Mouse (Mus musculus) CH12.LX (cell line): ENCODE measurements at regions not wholly inside any gene's neighbourhood (a gene's known extent, or its start where the extent isn't known, plus 50 kb on each side); places are given as distances from the start of the nearest gene placed in this dataset.

Source experiments
- DNase-seq: peaks from one replicate; pipeline ENCODE4 v3.0.0-alpha.2; 2013; ENCODE audit errors: extremely low read depth
- H3K27ac ChIP-seq: 2 replicates; pipeline ENCODE4 v1.5.1; 2012; ENCODE audit warnings: low read depth, mild to moderate bottlenecking, control low read depth, moderate library complexity; ENCODE audit not compliant: insufficient read depth
- H3K27me3 ChIP-seq: replicated peaks from 2 replicates; pipeline ENCODE3; 2012; ENCODE audit warnings: inconsistent platforms
- H3K36me3 ChIP-seq, 2 experiments: replicated peaks in 1 of 2; 2 replicates each; pipeline versions ENCODE3 to v1.6.1; 2012; ENCODE audit warnings: inconsistent platforms in 1 of 2, low read length in 1 of 2, mild to moderate bottlenecking in 1 of 2, mixed read lengths in 1 of 2, moderate library complexity in 1 of 2; ENCODE audit not compliant: control insufficient read depth in 1 of 2, insufficient read depth in 1 of 2
- H3K4me1 ChIP-seq, 2 experiments: 2 replicates each; pipeline ENCODE4 v1.6.1; 2012; ENCODE audit warnings: inconsistent platforms in 1 of 2, moderate library complexity in 1 of 2; ENCODE audit not compliant: insufficient read depth in 2 of 2, control insufficient read depth in 1 of 2
- H3K4me2 ChIP-seq: 2 replicates; pipeline ENCODE4 v1.6.1; 2012; ENCODE audit warnings: low read depth, mild to moderate bottlenecking, control low read depth; ENCODE audit not compliant: poor library complexity, insufficient read depth, severe bottlenecking
- H3K4me3 ChIP-seq, 3 experiments: fragments of 150-350 bp in 1 of 3; sonication (generic) in 1 of 3; replicated peaks in 1 of 3; 2 replicates each; pipeline versions ENCODE3 to v1.5.1; 2011 to 2012; ENCODE audit warnings: low read depth in 2 of 3, low read length in 2 of 3, mild to moderate bottlenecking in 2 of 3, moderate library complexity in 2 of 3, control low read depth in 1 of 3, improper control_type of control experiment in 1 of 3, inconsistent platforms in 1 of 3, mixed read lengths in 1 of 3; ENCODE audit not compliant: poor library complexity in 1 of 3
- H3K79me2 ChIP-seq: replicated peaks from 2 replicates; pipeline ENCODE4 v1.6.1; 2012; ENCODE audit warnings: mild to moderate bottlenecking, moderate library complexity; ENCODE audit not compliant: control insufficient read depth, poor library complexity, insufficient read depth, severe bottlenecking; ENCODE audit errors: extremely low read depth
- H3K9ac ChIP-seq: 2 replicates; pipeline ENCODE4 v1.6.1; 2012; ENCODE audit warnings: low read depth, mild to moderate bottlenecking, control low read depth, moderate library complexity; ENCODE audit not compliant: insufficient read depth
- H3K9me3 ChIP-seq: replicated peaks from 2 replicates; pipeline ENCODE3; 2012; ENCODE audit warnings: low read length, inconsistent platforms, mixed read lengths
- CHD2 ChIP-seq: IDR thresholded peaks from 2 replicates; pipeline ENCODE4 v1.6.1; 2011; ENCODE audit warnings: low read length, improper control_type of control experiment
- CTCF ChIP-seq, 2 experiments: IDR thresholded peaks in 1 of 2; conservative IDR thresholded peaks in 1 of 2; 2 replicates each; pipeline ENCODE4 v1.5.1; 2011 to 2012; ENCODE audit warnings: low read depth in 2 of 2, low read length in 2 of 2, improper control_type of control experiment in 1 of 2, inconsistent platforms in 1 of 2, mild to moderate bottlenecking in 1 of 2, moderate library complexity in 1 of 2
- ELF1 ChIP-seq: IDR thresholded peaks from 2 replicates; pipeline ENCODE4 v1.6.1; 2014; ENCODE audit warnings: low read depth, mild to moderate bottlenecking, inconsistent platforms, low read length, improper control_type of control experiment
- EP300 ChIP-seq: IDR thresholded peaks from 2 replicates; pipeline ENCODE4 v1.6.1; 2011; ENCODE audit warnings: low read length, improper control_type of control experiment
- GABPA ChIP-seq: IDR thresholded peaks from 2 replicates; pipeline ENCODE4 v1.6.1; 2012; ENCODE audit warnings: low read depth, low read length, improper control_type of control experiment, inconsistent platforms; ENCODE audit not compliant: insufficient replicate concordance
- JUN ChIP-seq: IDR thresholded peaks from 2 replicates; pipeline ENCODE4 v1.6.1; 2011; ENCODE audit warnings: low read depth, mild to moderate bottlenecking, low read length, improper control_type of control experiment, moderate library complexity; ENCODE audit not compliant: insufficient read depth
- JUND ChIP-seq: conservative IDR thresholded peaks from 2 replicates; pipeline ENCODE4 v1.6.1; 2011; ENCODE audit warnings: low read depth, low read length, improper control_type of control experiment
- MAFK ChIP-seq: IDR thresholded peaks from 2 replicates; pipeline ENCODE4 v1.6.1; 2011; ENCODE audit warnings: low read length, improper control_type of control experiment; ENCODE audit not compliant: insufficient replicate concordance
- MXI1 ChIP-seq: IDR thresholded peaks from 2 replicates; pipeline ENCODE4 v1.6.1; 2011; ENCODE audit warnings: mild to moderate bottlenecking, low read depth, low read length, improper control_type of control experiment
- MYC ChIP-seq: IDR thresholded peaks from 2 replicates; pipeline ENCODE4 v1.6.1; 2011; ENCODE audit warnings: low read depth, mild to moderate bottlenecking, improper control_type of control experiment, low read length
- POLR2A ChIP-seq: IDR thresholded peaks from 2 replicates; pipeline ENCODE4 v1.6.1; 2011; ENCODE audit warnings: low read depth, mild to moderate bottlenecking, improper control_type of control experiment, low read length
- POLR2AphosphoS2 ChIP-seq: IDR thresholded peaks from 2 replicates; pipeline ENCODE4 v1.6.1; 2011; ENCODE audit warnings: low read depth, low read length, improper control_type of control experiment
- TBP ChIP-seq: conservative IDR thresholded peaks from 2 replicates; pipeline ENCODE4 v1.6.1; 2011; ENCODE audit warnings: low read depth, low read length, improper control_type of control experiment
- TCF12 ChIP-seq: IDR thresholded peaks from 2 replicates; pipeline ENCODE4 v1.6.1; 2014; ENCODE audit warnings: low read depth, mild to moderate bottlenecking, inconsistent platforms, low read length, improper control_type of control experiment
- UBTF ChIP-seq: IDR thresholded peaks from 2 replicates; pipeline ENCODE4 v1.6.1; 2012; ENCODE audit warnings: low read depth, mild to moderate bottlenecking, inconsistent platforms, low read length, improper control_type of control experiment, moderate library complexity
- ZC3H11A ChIP-seq: IDR thresholded peaks from 2 replicates; pipeline ENCODE4 v1.6.1; 2012; ENCODE audit warnings: low read depth, mild to moderate bottlenecking, inconsistent platforms, low read length, improper control_type of control experiment
- ZKSCAN1 ChIP-seq: IDR thresholded peaks from 2 replicates; pipeline ENCODE4 v1.6.1; 2012; ENCODE audit warnings: low read depth, inconsistent platforms, low read length, improper control_type of control experiment, borderline replicate concordance
- ZNF384 ChIP-seq: IDR thresholded peaks from 2 replicates; pipeline ENCODE4 v1.6.1; 2012; ENCODE audit warnings: low read depth, low read length, improper control_type of control experiment, inconsistent platforms
- dilution Hi-C: fragments of 300-500 bp; cut with MboI; formaldehyde crosslinking; loops from 2 replicates; pipeline ENCODE4 v1.14.3; 2020; ENCODE audit warnings: low sequenced_read_pairs; ENCODE audit not compliant: extremely low pct_unique_long_range_greater_than_20kb, extremely low pct_ligation_motif_present
- in situ Hi-C: fragments of 300-500 bp; cut with MboI; formaldehyde crosslinking; loops from 3 replicates; pipeline ENCODE4 v1.14.3; 2019; ENCODE audit warnings: low sequenced_read_pairs, low pct_ligation_motif_present, low pct_unique_long_range_greater_than_20kb, mixed read lengths

- in situ Hi-C loops (no loop called here), dilution Hi-C loops (no loop called here)
- Histone ChIP-seq H3K79me2 (no peaks in the 10 kb centered on the region), H3K4me2 (no peak overlapping the region), H3K4me3 (no peak overlapping the region), H3K36me3 (no peaks in the 10 kb centered on the region), H3K27me3 (no peaks in the 10 kb centered on the region), H3K9ac (no peak overlapping the region), H3K27ac (no peak overlapping the region), H3K4me1 (peaks cover 0 to 7% of the 10 kb centered on the region in 2 experiments; a peak in 2 of 4 replicates), H3K9me3 (no peaks in the 10 kb centered on the region)
- DNase-seq, result no peak
- TF ChIP-seq GABPA (no peak), CTCF (conservative IDR thresholded peaks at IDR 0.05 in 1 of 2, IDR thresholded peaks at IDR 0.05 in 1 of 2; ENCODE audit: low read depth in 2 of 2, low read length in 2 of 2) (no peak), POLR2A (no peak), MAFK (no peak), POLR2AphosphoS2 (no peak), JUN (no peak), ZC3H11A (no peak), JUND (no peak), MYC (no peak), TBP (no peak), ZKSCAN1 (no peak), MXI1 (no peak), CHD2 (no peak)
These were observed 76.4 kb upstream of the Cd93 start for GRCm38 (mm10) chr2:148519689-148520290.

GRCm38 (mm10) chr2:148517906-148518305 lies 74.5 kb upstream of the Cd93 start:
- in situ Hi-C loops, result no loop called here
- H3K4me1 ChIP-seq, result peaks cover 0 to 7% of the 10 kb centered on the region in 2 experiments; a peak in 2 of 4 replicates

More at GRCm38 (mm10) chr2:148517906-148518305, 74.5 kb upstream of the Cd93 start:
- no peak overlapping the region for H3K27ac ChIP-seq
- H3K9ac ChIP-seq, result no peak overlapping the region
- no peaks in the 10 kb centered on the region for H3K36me3 ChIP-seq
- H3K4me3 ChIP-seq, result no peak overlapping the region
- no peak overlapping the region for H3K4me2 ChIP-seq
- no peaks in the 10 kb centered on the region for H3K9me3 ChIP-seq
- DNase-seq, result no peak
- TF ChIP-seq ZC3H11A (no peak), TCF12 (no peak), EP300 (no peak), JUND (no peak), CHD2 (no peak), ZNF384 (no peak), MAFK (no peak), UBTF (no peak), ELF1 (no peak)
- dilution Hi-C loops, result no loop called here
- no peaks in the 10 kb centered on the region for H3K79me2 ChIP-seq
- no peaks in the 10 kb centered on the region for H3K27me3 ChIP-seq
